Mouse (Mus musculus): ENCODE measurements around the gene Sept9.

DNA sequence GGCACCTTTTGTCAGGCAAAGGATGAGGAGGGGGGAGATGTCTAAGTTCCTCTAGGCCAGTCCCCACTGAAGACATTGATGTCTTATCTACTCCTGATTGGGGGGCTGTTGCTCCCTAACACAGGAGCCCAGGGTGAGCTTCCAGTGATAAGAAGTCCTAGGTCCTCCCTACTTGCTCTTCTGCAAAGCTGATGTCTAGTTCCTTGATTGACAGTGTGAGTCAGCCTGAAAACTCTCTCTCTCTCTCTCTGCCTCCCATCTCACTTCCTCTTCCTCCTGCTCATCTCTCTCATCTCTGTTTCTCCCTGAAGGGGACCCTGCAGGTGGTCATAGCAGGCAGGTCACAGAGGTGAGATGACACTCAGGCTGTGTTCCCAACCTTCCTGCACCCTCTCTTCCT, 58.4 kb downstream of the Sept9 start:
- TF ChIP-seq CTCF (IDR thresholded peaks at IDR 0.05; ENCODE audit: low read depth) (no peak), EP300 (IDR thresholded peaks at IDR 0.05; ENCODE audit: low read depth) (no peak)
